8 mouse cellular contexts compared by ENCODE assay signal in the genomic region with DNA sequence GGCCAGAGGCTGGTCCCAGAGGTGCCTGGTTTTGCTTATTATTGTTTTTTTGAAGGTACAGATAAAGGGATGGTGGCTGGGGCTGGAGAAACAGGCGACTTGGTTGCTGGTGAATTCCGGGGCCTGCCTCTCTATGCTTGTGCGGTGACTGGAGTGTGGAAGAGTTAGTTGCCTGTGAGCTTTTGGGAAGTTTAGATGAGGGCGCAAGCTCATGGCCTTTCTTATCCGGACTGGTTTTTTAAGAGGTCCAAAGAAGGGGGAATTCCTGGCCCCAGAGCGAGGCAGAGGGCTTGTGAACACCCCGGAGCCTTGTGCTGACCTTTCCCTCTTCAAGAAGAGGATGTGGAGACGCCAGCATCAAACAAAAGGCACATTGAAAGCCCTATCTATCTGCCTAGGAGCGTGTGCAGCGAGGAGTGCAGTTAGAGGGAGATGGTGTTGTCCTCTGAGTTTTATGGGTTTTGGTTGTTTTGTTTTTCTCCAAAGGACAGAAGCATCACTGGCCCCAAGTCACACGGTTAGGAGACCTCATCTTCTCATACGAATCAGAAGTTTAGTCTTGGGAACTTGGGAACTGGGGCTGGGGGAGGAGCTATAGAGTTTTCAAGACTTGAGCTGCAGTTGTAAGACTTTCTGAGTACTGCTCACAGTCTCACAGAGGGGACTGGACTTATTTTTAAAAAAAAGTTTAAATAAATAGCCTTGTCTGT. TPM values are rescaled to one million over a fixed set of nuclear protein-coding genes. Genes with fewer than 3 reads are reported as not detected.
DNase-seq lines count a peak whose midpoint lies in the region; ATAC-seq and TF ChIP-seq lines count a peak whose summit lies in the region.

No protein-coding gene starts in this region.

- H3K4me1 ChIP-seq in kidney, adult 2 months (ENCODE audit: control insufficient read depth, insufficient read depth, low read length), result peaks cover 49% of the 10 kb centered on the region
- H3K4me1 ChIP-seq in heart, postnatal 0 days (ENCODE audit: control insufficient read depth, insufficient read depth), result peaks cover 49% of the 10 kb centered on the region
- peaks cover 64% of the 10 kb centered on the region for H3K4me1 ChIP-seq in liver, embryonic 16.5 days (ENCODE audit: control insufficient read depth, low read depth, low read length)

- no peak for TF ChIP-seq CTCF in kidney, adult 2 months (conservative IDR thresholded peaks at IDR 0.05; ENCODE audit: insufficient read depth, insufficient read length, low read depth, low read length)
- no peak for TF ChIP-seq CTCF in heart, postnatal 0 days (IDR thresholded peaks at IDR 0.05; ENCODE audit: low read depth)

- H3K4me3 ChIP-seq in kidney, adult 2 months (ENCODE audit: insufficient read depth, low read depth, low read length), result peak overlapping the region; percentile 97
- peak overlapping the region; percentile 89 for H3K4me3 ChIP-seq in heart, postnatal 0 days (ENCODE audit: low read depth, low read length)
- H3K4me3 ChIP-seq in liver, embryonic 16.5 days (ENCODE audit: low read depth, low read length), result peak overlapping the region; percentile 77

- intact Hi-C loops in left cerebral cortex, postnatal 14 days (cut with DNase I), result loop anchor here (5.0 kb wide), 1 partner anchor 35 kb away; no protein-coding TSS in a partner anchor

- H3K9me3 ChIP-seq in heart, postnatal 0 days (replicated peaks; ENCODE audit: control insufficient read depth, low read length), result no peaks in the 10 kb centered on the region
- H3K9me3 ChIP-seq in liver, embryonic 16.5 days (replicated peaks; ENCODE audit: control insufficient read depth, low read length), result no peaks in the 10 kb centered on the region

- H3K9ac ChIP-seq in heart, postnatal 0 days (replicated peaks; ENCODE audit: low read depth, low read length), result peak overlapping the region; percentile 90; the same call in 1 of the 2 replicates
- H3K9ac ChIP-seq in liver, embryonic 16.5 days (ENCODE audit: low read depth, low read length), result peak overlapping the region; percentile 77

- WGBS in kidney, adult 2 months, result 4% methylated on average over 12 of the region's 12 CpGs
- 8% methylated on average over 12 of the region's 12 CpGs for WGBS in heart, postnatal 0 days
- 19% methylated on average over 12 of the region's 12 CpGs for WGBS in liver, embryonic 16.5 days (ENCODE audit: insufficient replicate concordance)

- H3K27ac ChIP-seq in kidney, adult 2 months (ENCODE audit: insufficient read depth, low read depth, low read length), result peak overlapping the region; percentile 97
- H3K27ac ChIP-seq in heart, postnatal 0 days (ENCODE audit: low read depth), result peak overlapping the region; percentile 100
- peak overlapping the region; percentile 93 for H3K27ac ChIP-seq in liver, embryonic 16.5 days (ENCODE audit: low read length)

- H3K4me2 ChIP-seq in heart, postnatal 0 days (ENCODE audit: low read depth, low read length), result peak overlapping the region; percentile 89
- peak overlapping the region; percentile 75 for H3K4me2 ChIP-seq in liver, embryonic 16.5 days (ENCODE audit: low read depth, low read length)

- DNase-seq in kidney, adult 2 months, result peak; percentile 51
- no peak for DNase-seq in kidney, postnatal 25 days
- DNase-seq in adipocyte (ENCODE audit: low spot score), result peak; percentile 64
- DNase-seq in heart, postnatal 0 days (ENCODE audit: low spot score), result no peak
- no peak for DNase-seq in left cerebral cortex, postnatal 14 days (ENCODE audit: low spot score in 2 of 2)
- DNase-seq in spleen, postnatal 14 days (ENCODE audit: low spot score in 2 of 2), result no peak
- no peak for DNase-seq in gastrocnemius, postnatal 25 days

- no peaks in the 10 kb centered on the region for H3K36me3 ChIP-seq in kidney, adult 2 months (ENCODE audit: control insufficient read depth, insufficient read depth, low read length)
- H3K36me3 ChIP-seq in heart, postnatal 0 days (replicated peaks; ENCODE audit: control insufficient read depth, insufficient read depth, low read length), result no peaks in the 10 kb centered on the region
- H3K36me3 ChIP-seq in liver, embryonic 16.5 days (ENCODE audit: control insufficient read depth, insufficient read depth), result no peaks in the 10 kb centered on the region

- ATAC-seq in heart, postnatal 0 days (ENCODE audit: insufficient read depth, low read depth), result no peak
- ATAC-seq in liver, embryonic 16.5 days (ENCODE audit: low read depth), result no peak

- no peaks in the 10 kb centered on the region for H3K27me3 ChIP-seq in kidney, adult 2 months (replicated peaks; ENCODE audit: control insufficient read depth, insufficient read depth, low read length)
- H3K27me3 ChIP-seq in heart, postnatal 0 days (ENCODE audit: control insufficient read depth, insufficient read depth, low read length), result no peaks in the 10 kb centered on the region
- H3K27me3 ChIP-seq in liver, embryonic 16.5 days (ENCODE audit: control insufficient read depth, insufficient read depth, low read depth, low read length), result peaks cover 48% of the 10 kb centered on the region

- no peak for TF ChIP-seq EP300 in heart, postnatal 0 days (IDR thresholded peaks at IDR 0.05; ENCODE audit: low read depth)

- TF ChIP-seq POLR2A in kidney, adult 2 months (IDR thresholded peaks at IDR 0.05; ENCODE audit: low read depth, low read length), result no peak

RNA-seq across cellular contexts. Expression of gene Zmiz1, which starts 2.8 kb away (rescaled TPM):
- polyA plus RNA-seq in kidney, adult 2 months (2012; rRNA removed), result 37.8 and 42.6 TPM in 2 replicates
- total RNA-seq in heart, postnatal 0 days (2014; rRNA removed; ENCODE audit: low replicate concordance), result 41.0 and 47.8 TPM in 2 replicates
- polyA plus RNA-seq in heart, postnatal 0 days (2015; fragmentation: Nextera tagmentation; extraction: Ambion mirVana), result 12.4 and 13.8 TPM in 2 replicates
- polyA plus RNA-seq in liver, embryonic 16.5 days (2015; fragmentation: Nextera tagmentation; extraction: Ambion mirVana), result 4.1 and 6.1 TPM in 2 replicates
- total RNA-seq in left cerebral cortex, postnatal 14 days (2021), result 10 to 100 TPM; 86.2 to 98.9 TPM
- 10 to 100 TPM; 26.4 to 29.8 TPM for total RNA-seq in gastrocnemius, postnatal 25 days (2021)

Comparison
In these comparisons a context has a peak if more than half of its experiments do, and no peak if none do; other contexts are left out.
1. DNase-seq: peak in kidney, adult 2 months (single experiment) and adipocyte (single experiment); none in kidney, postnatal 25 days (0 of 2), heart, postnatal 0 days (single experiment), left cerebral cortex, postnatal 14 days (0 of 2), spleen, postnatal 14 days (0 of 2) and gastrocnemius, postnatal 25 days (single experiment).
2. Peak in every context shown above with its lines, with median percentiles within 50 percentile points of each other: H3K27ac ChIP-seq and H3K4me3 ChIP-seq.